11 mouse cellular contexts compared by ENCODE assay signal in the genomic region with DNA sequence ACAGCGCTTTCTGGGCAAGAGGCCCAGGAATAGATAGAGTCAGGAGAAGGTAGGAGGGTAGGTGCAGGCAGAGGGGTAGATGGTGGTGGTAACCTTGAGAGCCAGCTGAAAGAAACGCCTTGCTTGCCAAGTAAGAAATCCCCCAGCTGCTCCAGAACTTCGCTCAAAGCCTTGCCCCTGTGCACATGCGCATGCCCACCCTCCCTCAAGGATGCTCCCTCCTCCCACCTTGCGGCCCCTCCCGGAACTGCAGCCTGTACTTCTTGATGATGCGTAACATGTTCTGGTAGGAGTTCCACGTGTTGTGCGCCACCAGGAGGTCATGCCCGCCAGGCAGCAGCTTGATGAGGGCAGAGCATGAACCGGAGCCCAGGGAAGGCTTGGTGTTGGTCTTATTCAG. TPM values are rescaled to one million over a fixed set of nuclear protein-coding genes. Genes with fewer than 3 reads are reported as not detected.
A peak's percentile ranks its signal among the peaks of the same experiment; 100 is the strongest.
DNase-seq lines count a peak whose midpoint lies in the region; ATAC-seq and TF ChIP-seq lines count a peak whose summit lies in the region.
"Had no signal": no experiment of that assay in that cellular context is flagged by ENCODE, and none has a peak within 500 bp of the region (broad histone marks: within the 10 kb centered on the region; RNA-seq: fewer than 3 reads in every experiment).

No protein-coding gene starts in this region.

- peak; percentile 54 for DNase-seq in forebrain, embryonic 10.5 days (ENCODE audit: extremely low spot score, low spot score)
- DNase-seq in left cerebral cortex, adult 18-20 months (ENCODE audit: low spot score in 2 of 2), result peak; percentile 39 to 44
- DNase-seq in left cerebral cortex, adult 9 months (ENCODE audit: low spot score in 2 of 2), result no peak
- DNase-seq in MEL (ENCODE audit: low read depth, low spot score), result no peak
- DNase-seq in liver, embryonic 14.5 days (ENCODE audit: low read depth in 3 of 3, low spot score in 3 of 3), result no peak
- no peak for DNase-seq in heart, postnatal 14 days

- no peak for TF ChIP-seq EP300 in MEL (IDR thresholded peaks at IDR 0.05; ENCODE audit: low read depth in 1 of 2, low read length in 2 of 2)
- TF ChIP-seq EP300 in liver, embryonic 14.5 days (IDR thresholded peaks at IDR 0.05; ENCODE audit: low read depth), result no peak

- H3K36me3 ChIP-seq in forebrain, embryonic 10.5 days (replicated peaks), result peaks cover 74% of the 10 kb centered on the region
- H3K36me3 ChIP-seq in forebrain, embryonic 16.5 days (ENCODE audit: control insufficient read depth, insufficient read depth), result 0 out of 2 replicates have a peak, but pooled peaks cover 5% of the 10 kb centered on the region
- H3K36me3 ChIP-seq in MEL (ENCODE audit: control insufficient read depth in 1 of 2, insufficient read depth in 2 of 2, low read length in 2 of 2), result no peaks in the 10 kb centered on the region
- no peaks in the 10 kb centered on the region for H3K36me3 ChIP-seq in liver, embryonic 14.5 days (replicated peaks; ENCODE audit: control insufficient read depth, insufficient read depth, low read depth)

- no peak for ATAC-seq in forebrain, embryonic 16.5 days
- ATAC-seq in liver, embryonic 14.5 days (ENCODE audit: insufficient read depth), result no peak
- ATAC-seq in CD4-positive, CD25-positive, alpha-beta regulatory T cell, adult 4 months, result no peak

- TF ChIP-seq POLR2A in MEL (IDR thresholded peaks at IDR 0.05; ENCODE audit: control insufficient read depth in 1 of 2, insufficient read depth in 1 of 2, low read depth in 1 of 2, low read length in 2 of 2, poor library complexity in 1 of 2), result no peak

- TF ChIP-seq RAD21 in MEL (IDR thresholded peaks at IDR 0.05; ENCODE audit: low read depth, low read length), result no peak

- H3K9ac ChIP-seq in forebrain, embryonic 16.5 days (replicated peaks; ENCODE audit: low read depth, low read length), result no peak overlapping the region
- H3K9ac ChIP-seq in MEL (ENCODE audit: control insufficient read depth, low read depth, low read length, poor library complexity, severe bottlenecking), result no peak overlapping the region
- no peak overlapping the region for H3K9ac ChIP-seq in liver, embryonic 14.5 days (replicated peaks)
- H3K9ac ChIP-seq: lung, embryonic 15.5 days had no signal

- H3K9me3 ChIP-seq in forebrain, embryonic 10.5 days, result no peaks in the 10 kb centered on the region
- no peaks in the 10 kb centered on the region for H3K9me3 ChIP-seq in forebrain, embryonic 16.5 days (ENCODE audit: control insufficient read depth, low read length)
- H3K9me3 ChIP-seq in MEL (replicated peaks; ENCODE audit: insufficient read depth, low read length), result no peaks in the 10 kb centered on the region
- no peaks in the 10 kb centered on the region for H3K9me3 ChIP-seq in liver, embryonic 14.5 days (ENCODE audit: control insufficient read depth, low read length)
- H3K9me3 ChIP-seq: G1E; lung, embryonic 15.5 days had no signal

- no peaks in the 10 kb centered on the region for H3K79me2 ChIP-seq in MEL (ENCODE audit: control insufficient read depth, insufficient read depth, low read length, poor library complexity)

- TF ChIP-seq CTCF in MEL (IDR thresholded peaks at IDR 0.05 in 2 of 3, conservative IDR thresholded peaks at IDR 0.05 in 1 of 3; ENCODE audit: control insufficient read depth in 1 of 3, insufficient read depth in 1 of 3, low read depth in 2 of 3, low read length in 3 of 3, poor library complexity in 1 of 3, severe bottlenecking in 1 of 3), result peak in 2 of 3 experiments; percentile 9 to 13; a peak in 2 of 6 replicates
- TF ChIP-seq CTCF in liver, embryonic 14.5 days (IDR thresholded peaks at IDR 0.05; ENCODE audit: low read depth), result peak; percentile 78

- 0 out of 2 replicates have a peak overlapping the region, but pooled peaks have one; percentile 3 for H3K27ac ChIP-seq in forebrain, embryonic 10.5 days
- no peak overlapping the region for H3K27ac ChIP-seq in forebrain, embryonic 16.5 days (ENCODE audit: low read length)
- H3K27ac ChIP-seq in MEL (ENCODE audit: control insufficient read depth, low read depth, low read length), result no peak overlapping the region
- H3K27ac ChIP-seq in liver, embryonic 14.5 days, result no peak overlapping the region
- H3K27ac ChIP-seq: lung, embryonic 15.5 days had no signal

- H3K4me3 ChIP-seq in forebrain, embryonic 10.5 days, result no peak overlapping the region
- H3K4me3 ChIP-seq in forebrain, embryonic 16.5 days (replicated peaks; ENCODE audit: low read length), result no peak overlapping the region
- H3K4me3 ChIP-seq in MEL (ENCODE audit: control insufficient read depth in 1 of 2, insufficient read depth in 1 of 2, low read depth in 2 of 2, low read length in 2 of 2), result no peak overlapping the region
- no peak overlapping the region for H3K4me3 ChIP-seq in liver, embryonic 14.5 days (ENCODE audit: insufficient read depth in 1 of 2, low read depth in 2 of 2, low read length in 2 of 2)
- H3K4me3 ChIP-seq: lung, embryonic 15.5 days had no signal

- H3K4me2 ChIP-seq in forebrain, embryonic 16.5 days (ENCODE audit: low read length), result no peak overlapping the region
- no peak overlapping the region for H3K4me2 ChIP-seq in liver, embryonic 14.5 days (ENCODE audit: low read depth)
- H3K4me2 ChIP-seq: lung, embryonic 15.5 days had no signal

- H3K27me3 ChIP-seq in forebrain, embryonic 10.5 days (ENCODE audit: poor library complexity, severe bottlenecking), result no peaks in the 10 kb centered on the region
- no peaks in the 10 kb centered on the region for H3K27me3 ChIP-seq in forebrain, embryonic 16.5 days (replicated peaks; ENCODE audit: control insufficient read depth, insufficient read depth, low read length)
- H3K27me3 ChIP-seq in MEL (ENCODE audit: control insufficient read depth in 1 of 2, insufficient read depth in 2 of 2, low read length in 2 of 2), result no peaks in the 10 kb centered on the region
- no peaks in the 10 kb centered on the region for H3K27me3 ChIP-seq in liver, embryonic 14.5 days (ENCODE audit: control insufficient read depth, insufficient read depth, low read length)
- H3K27me3 ChIP-seq: lung, embryonic 15.5 days had no signal

- H3K4me1 ChIP-seq in forebrain, embryonic 10.5 days, result no peaks in the 10 kb centered on the region
- H3K4me1 ChIP-seq in forebrain, embryonic 16.5 days (replicated peaks; ENCODE audit: control insufficient read depth, insufficient read depth, low read length), result peaks cover 12% of the 10 kb centered on the region; the same call in 1 of the 2 replicates
- H3K4me1 ChIP-seq in MEL (ENCODE audit: control insufficient read depth in 1 of 2, insufficient read depth in 2 of 2, low read length in 2 of 2), result no peaks in the 10 kb centered on the region
- no peaks in the 10 kb centered on the region for H3K4me1 ChIP-seq in liver, embryonic 14.5 days (replicated peaks; ENCODE audit: control insufficient read depth in 2 of 2, insufficient read depth in 2 of 2, low read length in 1 of 2)
- H3K4me1 ChIP-seq: lung, embryonic 15.5 days had no signal

- WGBS in forebrain, embryonic 10.5 days, result 75% methylated on average over 11 of the region's 11 CpGs
- WGBS in forebrain, embryonic 16.5 days, result 62% methylated on average over 11 of the region's 11 CpGs
- 77% methylated on average over 11 of the region's 11 CpGs for WGBS in liver, embryonic 14.5 days (ENCODE audit: insufficient replicate concordance)

- intact Hi-C loops in heart, postnatal 14 days (cut with DNase I), result no loop called here

RNA-seq across cellular contexts. Expression of gene Plbd2, which starts 11.0 kb away (rescaled TPM):
- 33.0 and 35.5 TPM in 2 replicates for polyA plus RNA-seq in forebrain, embryonic 10.5 days (2016; fragmentation: Nextera tagmentation; extraction: Ambion mirVana)
- polyA plus RNA-seq in forebrain, embryonic 16.5 days (2015; fragmentation: Nextera tagmentation; extraction: Ambion mirVana), result 22.9 and 24.6 TPM in 2 replicates
- 10 to 100 TPM; 54.5 to 57.2 TPM for total RNA-seq in left cerebral cortex, adult 18-20 months (2021)
- 9.2 and 10.1 TPM in 2 replicates for total RNA-seq in MEL (2012; rRNA removed)
- 10 to 100 TPM in 1 of 2 experiments, not detected in 1; 30.5 TPM for polyA plus RNA-seq in MEL (2012; ENCODE audit: insufficient read depth in 1 of 2, insufficient read length in 2 of 2, low read depth in 1 of 2, low replicate concordance in 2 of 2, missing spikeins in 1 of 2)
- 4.3 TPM in 2 replicates for polyA plus RNA-seq in liver, embryonic 14.5 days (2012; rRNA removed)
- polyA plus RNA-seq in liver, embryonic 14.5 days (2014; fragmentation: Nextera tagmentation; extraction: Ambion mirVana), result 10.3 and 12.3 TPM in 2 replicates
- polyA plus RNA-seq in CD4-positive, CD25-positive, alpha-beta regulatory T cell, adult 4 months (2017; shearing (Covaris generic)), result 1 to 10 TPM; 4.5 to 5.1 TPM
- 10 to 100 TPM; 37.5 to 42.2 TPM for total RNA-seq in heart, postnatal 14 days (2021)

RNA-seq across cellular contexts. Expression of gene Sds, which starts 16.1 kb away (rescaled TPM):
- not detected in 2 replicates for polyA plus RNA-seq in forebrain, embryonic 10.5 days (2016; fragmentation: Nextera tagmentation; extraction: Ambion mirVana)
- polyA plus RNA-seq in forebrain, embryonic 16.5 days (2015; fragmentation: Nextera tagmentation; extraction: Ambion mirVana), result not detected in 2 replicates
- total RNA-seq in left cerebral cortex, adult 18-20 months (2021), result not detected
- total RNA-seq in MEL (2012; rRNA removed), result not detected in 2 replicates
- under 1 TPM in 1 of 2 experiments, not detected in 1; 0.17 TPM for polyA plus RNA-seq in MEL (2012; ENCODE audit: insufficient read depth in 1 of 2, insufficient read length in 2 of 2, low read depth in 1 of 2, low replicate concordance in 2 of 2, missing spikeins in 1 of 2)
- polyA plus RNA-seq in liver, embryonic 14.5 days (2012; rRNA removed), result 0.13 and 0.61 TPM in 2 replicates
- 0.15 and 0.22 TPM in 2 replicates for polyA plus RNA-seq in liver, embryonic 14.5 days (2014; fragmentation: Nextera tagmentation; extraction: Ambion mirVana)
- polyA plus RNA-seq in CD4-positive, CD25-positive, alpha-beta regulatory T cell, adult 4 months (2017; shearing (Covaris generic)), result not detected
- not detected for total RNA-seq in heart, postnatal 14 days (2021)
- total RNA-seq: G1E; hematopoietic stem cell, adult 5-6 weeks had no signal
- polyA plus RNA-seq: G1E; lung, embryonic 15.5 days had no signal

RNA-seq across cellular contexts. Expression of gene Slc8b1, which starts 18.5 kb away (rescaled TPM):
- 3.7 and 4.4 TPM in 2 replicates for polyA plus RNA-seq in forebrain, embryonic 10.5 days (2016; fragmentation: Nextera tagmentation; extraction: Ambion mirVana)
- 1.9 and 2.0 TPM in 2 replicates for polyA plus RNA-seq in forebrain, embryonic 16.5 days (2015; fragmentation: Nextera tagmentation; extraction: Ambion mirVana)
- total RNA-seq in left cerebral cortex, adult 18-20 months (2021), result 1 to 10 TPM; 5.8 to 8.1 TPM
- total RNA-seq in MEL (2012; rRNA removed), result 2.3 and 2.7 TPM in 2 replicates
- polyA plus RNA-seq in MEL (2012; ENCODE audit: insufficient read depth in 1 of 2, insufficient read length in 2 of 2, low read depth in 1 of 2, low replicate concordance in 2 of 2, missing spikeins in 1 of 2), result 1 to 10 TPM in 1 of 2 experiments, not detected in 1; 5.9 TPM
- polyA plus RNA-seq in liver, embryonic 14.5 days (2012; rRNA removed), result 5.2 TPM in 2 replicates
- 1.4 and 2.6 TPM in 2 replicates for polyA plus RNA-seq in liver, embryonic 14.5 days (2014; fragmentation: Nextera tagmentation; extraction: Ambion mirVana)
- polyA plus RNA-seq in CD4-positive, CD25-positive, alpha-beta regulatory T cell, adult 4 months (2017; shearing (Covaris generic)), result 10 to 100 TPM in 1 of 2 experiments, 1 to 10 TPM in 1; 6.4 to 11.7 TPM
- total RNA-seq in heart, postnatal 14 days (2021), result 10 to 100 TPM in 1 of 2 experiments, 1 to 10 TPM in 1; 8.7 to 16.4 TPM

RNA-seq across cellular contexts. Expression of gene Sdsl, which starts 19.8 kb away (rescaled TPM):
- 9.3 and 10.2 TPM in 2 replicates for polyA plus RNA-seq in forebrain, embryonic 10.5 days (2016; fragmentation: Nextera tagmentation; extraction: Ambion mirVana)
- polyA plus RNA-seq in forebrain, embryonic 16.5 days (2015; fragmentation: Nextera tagmentation; extraction: Ambion mirVana), result 1.9 and 2.3 TPM in 2 replicates
- 1 to 10 TPM; 7.9 to 8.6 TPM for total RNA-seq in left cerebral cortex, adult 18-20 months (2021)
- total RNA-seq in MEL (2012; rRNA removed), result 8.2 and 12.1 TPM in 2 replicates
- polyA plus RNA-seq in MEL (2012; ENCODE audit: insufficient read depth in 1 of 2, insufficient read length in 2 of 2, low read depth in 1 of 2, low replicate concordance in 2 of 2, missing spikeins in 1 of 2), result 10 to 100 TPM in 1 of 2 experiments, not detected in 1; 21.0 TPM
- polyA plus RNA-seq in liver, embryonic 14.5 days (2012; rRNA removed), result 0.78 and 0.93 TPM in 2 replicates
- 1.2 and 2.0 TPM in 2 replicates for polyA plus RNA-seq in liver, embryonic 14.5 days (2014; fragmentation: Nextera tagmentation; extraction: Ambion mirVana)
- polyA plus RNA-seq in CD4-positive, CD25-positive, alpha-beta regulatory T cell, adult 4 months (2017; shearing (Covaris generic)), result not detected
- 10 to 100 TPM in 1 of 2 experiments, 1 to 10 TPM in 1; 8.7 to 10.9 TPM for total RNA-seq in heart, postnatal 14 days (2021)

Comparison
In these comparisons a context has a peak if more than half of its experiments do, and no peak if none do; other contexts are left out.
1. DNase-seq: peak in forebrain, embryonic 10.5 days (single experiment) and left cerebral cortex, adult 18-20 months (2 of 2); none in left cerebral cortex, adult 9 months (0 of 2), MEL (single experiment), liver, embryonic 14.5 days (0 of 3) and heart, postnatal 14 days (0 of 2).